Mouse (Mus musculus): ENCODE data around the gene Ttf1. TPM values are rescaled to one million over a fixed set of nuclear protein-coding genes. Genes with fewer than 3 reads are reported as not detected.

The Ttf1 gene
- polyA plus RNA-seq (2015; fragmentation: Nextera tagmentation; extraction: Ambion mirVana): 6.4 and 6.8 TPM in 2 replicates

GRCm38 (mm10) chr2:29060135-29060597 is at the start of gene Ttf1:
Ttf1 (plus strand) TSS chr2:29060262.

GRCm38 (mm10) chr2:29054991-29055390 is 5.1 kb upstream of the Ttf1 start, which contains the start of gene Cfap77:
Cfap77 (minus strand) TSS chr2:29055066.

GRCm38 (mm10) chr2:29123907-29124569 is 64.0 kb downstream of the Ttf1 start, which contains the start of gene Setx:
Setx (plus strand) TSS chr2:29124181.

Other genes starting within 250 kb of the Ttf1 start
- 6.9 and 7.7 TPM in 2 replicates for gene Gtf3c4, start 219.9 kb upstream of the Ttf1 start, polyA plus RNA-seq (2015; fragmentation: Nextera tagmentation; extraction: Ambion mirVana)
- 4.3 and 6.3 TPM in 2 replicates for gene Ddx31, start 219.9 kb upstream of the Ttf1 start, polyA plus RNA-seq (2015; fragmentation: Nextera tagmentation; extraction: Ambion mirVana)
- gene Barhl1, start 143.6 kb upstream of the Ttf1 start, polyA plus RNA-seq (2015; fragmentation: Nextera tagmentation; extraction: Ambion mirVana): 0.07 TPM in 1 of 2 replicates, not detected in the other
- 1.2 and 1.3 TPM in 2 replicates for gene Cfap77, start 5.2 kb upstream of the Ttf1 start, polyA plus RNA-seq (2015; fragmentation: Nextera tagmentation; extraction: Ambion mirVana)
- 5.8 and 8.7 TPM in 2 replicates for gene Setx, start 63.9 kb downstream of the Ttf1 start, polyA plus RNA-seq (2015; fragmentation: Nextera tagmentation; extraction: Ambion mirVana)
- 1.4 and 2.5 TPM in 2 replicates for gene Ntng2, start 192.7 kb downstream of the Ttf1 start, polyA plus RNA-seq (2015; fragmentation: Nextera tagmentation; extraction: Ambion mirVana)